In genomic region chr7:27259771-27260170, GRCm38 (mm10) we compare ENCODE assay signal across 8 mouse cellular contexts. TPM values are rescaled to one million over a fixed set of nuclear protein-coding genes. Genes with fewer than 3 reads are reported as not detected.
DNase-seq lines count a peak whose midpoint lies in the region; ATAC-seq and TF ChIP-seq lines count a peak whose summit lies in the region.

No protein-coding gene starts in this region.

- no peak for TF ChIP-seq CTCF in kidney, postnatal 0 days (IDR thresholded peaks at IDR 0.05; ENCODE audit: low read depth)
- TF ChIP-seq CTCF in kidney, adult 2 months (conservative IDR thresholded peaks at IDR 0.05; ENCODE audit: insufficient read depth, insufficient read length, low read depth, low read length): no peak

- WGBS in kidney, postnatal 0 days: 33% methylated on average over 5 of the region's 5 CpGs
- WGBS in kidney, adult 2 months: 37% methylated on average over 5 of the region's 5 CpGs
- 32% methylated on average over 5 of the region's 5 CpGs for WGBS in forebrain, embryonic 12.5 days
- 42% methylated on average over 5 of the region's 5 CpGs for WGBS in liver, embryonic 16.5 days (ENCODE audit: insufficient replicate concordance)

- no peaks in the 10 kb centered on the region for H3K27me3 ChIP-seq in kidney, postnatal 0 days (ENCODE audit: insufficient read depth, low read length)
- no peaks in the 10 kb centered on the region for H3K27me3 ChIP-seq in kidney, adult 2 months (replicated peaks; ENCODE audit: control insufficient read depth, insufficient read depth, low read length)
- no peaks in the 10 kb centered on the region for H3K27me3 ChIP-seq in forebrain, embryonic 12.5 days
- peaks cover 4% of the 10 kb centered on the region; the same call in 1 of the 2 replicates for H3K27me3 ChIP-seq in liver, embryonic 16.5 days (ENCODE audit: control insufficient read depth, insufficient read depth, low read depth, low read length)

- no peaks in the 10 kb centered on the region for H3K9me3 ChIP-seq in kidney, postnatal 0 days (replicated peaks; ENCODE audit: low read length)
- H3K9me3 ChIP-seq in forebrain, embryonic 12.5 days: no peaks in the 10 kb centered on the region
- no peaks in the 10 kb centered on the region for H3K9me3 ChIP-seq in liver, embryonic 16.5 days (replicated peaks; ENCODE audit: control insufficient read depth, low read length)

- peak overlapping the region; percentile 88 for H3K9ac ChIP-seq in kidney, postnatal 0 days (ENCODE audit: low read depth, low read length)
- H3K9ac ChIP-seq in forebrain, embryonic 12.5 days: peak overlapping the region; percentile 97
- no peak overlapping the region for H3K9ac ChIP-seq in liver, embryonic 16.5 days (ENCODE audit: low read depth, low read length)

- no peak for TF ChIP-seq POLR2A in kidney, adult 2 months (IDR thresholded peaks at IDR 0.05; ENCODE audit: low read depth, low read length)

- H3K27ac ChIP-seq in kidney, postnatal 0 days: no peak overlapping the region
- no peak overlapping the region for H3K27ac ChIP-seq in kidney, adult 2 months (ENCODE audit: insufficient read depth, low read depth, low read length)
- peak overlapping the region; percentile 95 for H3K27ac ChIP-seq in forebrain, embryonic 12.5 days
- no peak overlapping the region for H3K27ac ChIP-seq in liver, embryonic 16.5 days (ENCODE audit: low read length)

- H3K4me3 ChIP-seq in kidney, postnatal 0 days (replicated peaks; ENCODE audit: low read depth, low read length): peak overlapping the region; percentile 87
- no peak overlapping the region for H3K4me3 ChIP-seq in kidney, adult 2 months (ENCODE audit: insufficient read depth, low read depth, low read length)
- H3K4me3 ChIP-seq in forebrain, embryonic 12.5 days (replicated peaks): peak overlapping the region; percentile 92
- peak overlapping the region; percentile 72; the same call in 1 of the 2 replicates for H3K4me3 ChIP-seq in liver, embryonic 16.5 days (ENCODE audit: low read depth, low read length)

- no peak for DNase-seq in kidney, postnatal 0 days (ENCODE audit: low spot score)
- DNase-seq in kidney, adult 2 months: no peak
- DNase-seq in Muller cell, postnatal 12 days (ENCODE audit: inconsistent ontology term): peak; percentile 60
- no peak for DNase-seq in thymus, postnatal 25 days
- no peak for DNase-seq in urinary bladder, postnatal 25 days (ENCODE audit: low spot score)

- no peak for ATAC-seq in kidney, postnatal 0 days (replicated peaks; ENCODE audit: low FRiP score, low read depth)
- no peak for ATAC-seq in forebrain, embryonic 12.5 days (ENCODE audit: low FRiP score)
- ATAC-seq in liver, embryonic 16.5 days (ENCODE audit: low read depth): no peak
- no peak for ATAC-seq in cerebellum, adult (ENCODE audit: insufficient number of reproducible peaks, low FRiP score, low TSS enrichment)

- H3K36me3 ChIP-seq in kidney, postnatal 0 days (ENCODE audit: insufficient read depth, low read length): 0 out of 2 replicates have a peak, but pooled peaks cover 11% of the 10 kb centered on the region
- H3K36me3 ChIP-seq in kidney, adult 2 months (ENCODE audit: control insufficient read depth, insufficient read depth, low read length): no peaks in the 10 kb centered on the region
- H3K36me3 ChIP-seq in forebrain, embryonic 12.5 days (replicated peaks): peaks cover 34% of the 10 kb centered on the region
- H3K36me3 ChIP-seq in liver, embryonic 16.5 days (ENCODE audit: control insufficient read depth, insufficient read depth): no peaks in the 10 kb centered on the region

- peaks cover 9% of the 10 kb centered on the region; the same call in 1 of the 2 replicates for H3K4me1 ChIP-seq in kidney, postnatal 0 days (replicated peaks; ENCODE audit: insufficient read depth, low read length)
- peaks cover 4% of the 10 kb centered on the region for H3K4me1 ChIP-seq in kidney, adult 2 months (ENCODE audit: control insufficient read depth, insufficient read depth, low read length)
- peaks cover 56% of the 10 kb centered on the region for H3K4me1 ChIP-seq in forebrain, embryonic 12.5 days
- peaks cover 25% of the 10 kb centered on the region for H3K4me1 ChIP-seq in liver, embryonic 16.5 days (ENCODE audit: control insufficient read depth, low read depth, low read length)

- H3K4me2 ChIP-seq in kidney, postnatal 0 days (ENCODE audit: low read length): peak overlapping the region; percentile 90
- peak overlapping the region; percentile 80 for H3K4me2 ChIP-seq in forebrain, embryonic 12.5 days
- H3K4me2 ChIP-seq in liver, embryonic 16.5 days (ENCODE audit: low read depth, low read length): no peak overlapping the region; the same call in 1 of the 2 replicates

RNA-seq across cellular contexts. Expression of gene Numbl, which starts 1.5 kb away (rescaled TPM):
- 12.6 and 13.0 TPM in 2 replicates for polyA plus RNA-seq in kidney, postnatal 0 days (2015; fragmentation: Nextera tagmentation; extraction: Ambion mirVana)
- polyA plus RNA-seq in kidney, adult 2 months (2012; rRNA removed): 6.0 and 7.9 TPM in 2 replicates
- polyA plus RNA-seq in forebrain, embryonic 12.5 days (2016; fragmentation: Nextera tagmentation; extraction: Ambion mirVana): 40.6 and 41.8 TPM in 2 replicates
- polyA plus RNA-seq in liver, embryonic 16.5 days (2015; fragmentation: Nextera tagmentation; extraction: Ambion mirVana): 1.2 and 1.9 TPM in 2 replicates

RNA-seq across cellular contexts. Expression of gene Coq8b, which starts 26.9 kb away (rescaled TPM):
- 20.8 and 22.0 TPM in 2 replicates for polyA plus RNA-seq in kidney, postnatal 0 days (2015; fragmentation: Nextera tagmentation; extraction: Ambion mirVana)
- 43.1 and 50.3 TPM in 2 replicates for polyA plus RNA-seq in kidney, adult 2 months (2012; rRNA removed)
- 20.2 and 21.0 TPM in 2 replicates for polyA plus RNA-seq in forebrain, embryonic 12.5 days (2016; fragmentation: Nextera tagmentation; extraction: Ambion mirVana)
- polyA plus RNA-seq in liver, embryonic 16.5 days (2015; fragmentation: Nextera tagmentation; extraction: Ambion mirVana): 26.6 and 32.3 TPM in 2 replicates

RNA-seq across cellular contexts. Expression of gene Itpkc, which starts 31.3 kb away (rescaled TPM):
- polyA plus RNA-seq in kidney, postnatal 0 days (2015; fragmentation: Nextera tagmentation; extraction: Ambion mirVana): 3.4 and 3.6 TPM in 2 replicates
- 6.8 and 7.0 TPM in 2 replicates for polyA plus RNA-seq in kidney, adult 2 months (2012; rRNA removed)
- polyA plus RNA-seq in forebrain, embryonic 12.5 days (2016; fragmentation: Nextera tagmentation; extraction: Ambion mirVana): 6.3 and 7.5 TPM in 2 replicates
- polyA plus RNA-seq in liver, embryonic 16.5 days (2015; fragmentation: Nextera tagmentation; extraction: Ambion mirVana): 1.6 and 2.0 TPM in 2 replicates
